Mouse (Mus musculus): ENCODE results near the gene Ppp1r37. TPM values are rescaled to one million over a fixed set of nuclear protein-coding genes. Genes with fewer than 3 reads are reported as not detected.

Gene Ppp1r37
- polyA plus RNA-seq, 1 experiment = 113 TPM

DNA sequence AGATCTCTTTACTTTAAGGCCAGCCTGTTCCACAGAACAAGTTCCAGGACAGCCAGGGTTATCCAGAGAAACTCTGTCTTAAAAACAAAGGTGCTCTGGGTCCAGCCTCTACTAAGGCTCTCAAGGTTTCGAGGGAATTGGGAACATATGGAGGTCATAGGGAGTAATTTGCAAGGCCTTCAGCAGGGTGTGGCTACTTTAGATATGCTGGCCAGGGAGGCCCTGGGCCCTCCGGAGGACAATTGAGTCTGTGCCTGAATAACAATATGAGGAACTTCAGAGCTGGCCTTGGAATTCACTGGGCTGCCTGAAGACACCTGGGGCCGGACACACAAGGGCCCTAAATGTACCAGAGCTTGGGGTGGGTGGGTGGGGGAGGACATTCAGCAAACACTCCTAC is 12.7 kb upstream of the Ppp1r37 start:
- DNase-seq = no peak
- 63% methylated on average over 3 of the region's 3 CpGs for WGBS
- Histone ChIP-seq H3K4me3 (replicated peaks; ENCODE audit: extremely low read depth, low read depth, low read length) (no peak overlapping the region), H3K4me1 (ENCODE audit: control insufficient read depth, insufficient read depth, low read length) (peaks cover 12% of the 10 kb centered on the region)
- no peak for TF ChIP-seq CTCF (IDR thresholded peaks at IDR 0.05; ENCODE audit: insufficient read depth, low read length)
- no peak for TF ChIP-seq POLR2A (IDR thresholded peaks at IDR 0.05; ENCODE audit: borderline replicate concordance, extremely low read depth, low read depth, low read length)

DNA sequence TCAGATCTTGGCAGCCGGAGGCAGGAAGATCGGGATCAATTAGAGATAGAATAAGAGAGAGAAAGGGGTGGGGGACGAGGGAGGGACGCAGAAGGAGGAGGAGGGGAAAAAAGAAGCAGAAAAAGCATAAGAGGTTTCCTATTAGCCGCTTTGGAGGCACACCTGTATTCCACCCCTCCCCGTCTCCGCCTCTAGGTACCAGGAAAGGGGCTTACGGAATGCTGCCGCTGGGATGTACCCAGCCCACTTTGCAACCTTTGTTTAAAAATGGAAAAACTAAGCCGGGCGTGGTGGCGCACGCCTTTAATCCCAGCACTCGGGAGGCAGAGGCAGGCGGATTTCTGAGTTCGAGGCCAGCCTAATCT is 10.9 kb upstream of the Ppp1r37 start:
- WGBS = 15% methylated on average over 16 of the region's 16 CpGs
- H3K4me1 ChIP-seq (ENCODE audit: control insufficient read depth, insufficient read depth, low read length) = peaks cover 12% of the 10 kb centered on the region
- DNase-seq = no peak
- TF ChIP-seq POLR2A (IDR thresholded peaks at IDR 0.05; ENCODE audit: borderline replicate concordance, extremely low read depth, low read depth, low read length) (no peak), CTCF (IDR thresholded peaks at IDR 0.05; ENCODE audit: insufficient read depth, low read length) (no peak)
- peak overlapping the region; percentile 79 for H3K4me3 ChIP-seq (replicated peaks; ENCODE audit: extremely low read depth, low read depth, low read length)

DNA sequence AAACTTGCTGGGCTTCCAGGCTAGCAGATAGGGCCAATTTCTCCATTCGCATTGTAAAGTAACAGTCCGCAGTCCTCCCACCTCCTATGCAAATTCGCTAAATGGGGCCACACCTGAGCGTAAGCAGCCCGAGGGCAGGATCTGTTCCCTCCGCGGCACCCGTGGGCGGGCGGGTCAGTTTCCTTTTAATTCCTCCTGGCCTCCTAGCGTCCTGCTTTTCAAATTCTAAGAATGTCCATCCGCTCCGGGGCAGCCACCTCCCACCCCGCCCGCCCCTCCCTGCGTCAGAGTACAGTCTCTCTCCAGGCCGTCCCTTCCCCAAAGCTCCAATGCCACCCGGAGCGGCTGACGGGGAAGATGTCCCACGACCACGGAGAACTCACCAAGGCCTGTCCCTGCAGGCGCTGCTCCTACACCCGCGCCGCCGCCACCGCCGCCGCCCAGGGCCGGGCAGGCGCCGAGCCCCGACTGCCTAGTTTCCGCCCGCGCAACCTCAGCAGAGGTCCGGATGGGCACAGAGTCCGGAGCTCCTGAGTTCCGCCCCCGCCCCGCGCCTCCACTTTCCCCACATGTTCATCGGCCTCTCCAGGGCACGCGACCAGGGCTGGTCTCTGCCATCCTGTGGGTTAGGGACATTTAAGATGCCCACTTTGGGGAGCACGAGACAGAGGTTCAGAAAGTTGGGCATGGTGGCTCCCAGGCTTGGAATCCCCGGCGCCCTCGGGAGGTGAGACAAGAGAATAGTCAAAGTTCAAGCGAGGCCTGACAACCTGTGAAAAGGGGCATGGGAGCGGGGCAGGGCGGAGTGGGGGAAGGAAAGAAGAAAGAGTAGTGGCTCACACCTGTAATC is 10.3 kb upstream of the Ppp1r37 start:
- TF ChIP-seq POLR2A (IDR thresholded peaks at IDR 0.05; ENCODE audit: borderline replicate concordance, extremely low read depth, low read depth, low read length) = peak; percentile 82
- no peak for TF ChIP-seq CTCF (IDR thresholded peaks at IDR 0.05; ENCODE audit: insufficient read depth, low read length)
- under 1% methylated on average over 52 of the region's 53 CpGs for WGBS
- Histone ChIP-seq H3K4me1 (ENCODE audit: control insufficient read depth, insufficient read depth, low read length) (peaks cover 12% of the 10 kb centered on the region), H3K4me3 (replicated peaks; ENCODE audit: extremely low read depth, low read depth, low read length) (peak overlapping the region; percentile 79)
- DNase-seq = peak; percentile 88

DNA sequence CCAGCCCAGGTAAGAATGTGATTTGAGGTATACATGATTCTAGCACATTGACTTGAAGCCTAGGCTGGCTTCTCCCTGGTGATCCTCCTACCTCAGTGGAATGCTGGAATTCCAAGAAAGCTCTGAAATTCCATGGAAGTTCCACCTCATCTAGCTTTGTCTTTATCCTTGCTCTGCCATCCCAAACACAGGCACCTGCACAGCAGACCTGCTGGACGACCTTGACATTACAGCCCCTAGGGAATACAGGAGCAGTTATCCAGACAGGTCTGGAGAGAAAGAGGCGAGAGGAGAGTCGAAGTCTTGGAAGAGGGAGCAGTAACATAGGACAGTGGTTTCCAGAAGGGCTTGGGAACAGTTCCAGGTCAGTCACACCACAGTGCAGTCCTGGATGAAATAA is 6.8 kb upstream of the Ppp1r37 start:
- WGBS = 82% methylated on average over 3 of the region's 3 CpGs
- Histone ChIP-seq H3K4me1 (ENCODE audit: control insufficient read depth, insufficient read depth, low read length) (peaks cover 8% of the 10 kb centered on the region; the same call in 1 of the 2 replicates), H3K4me3 (replicated peaks; ENCODE audit: extremely low read depth, low read depth, low read length) (no peak overlapping the region)
- DNase-seq = no peak
- TF ChIP-seq CTCF (IDR thresholded peaks at IDR 0.05; ENCODE audit: insufficient read depth, low read length) = no peak
- no peak for TF ChIP-seq POLR2A (IDR thresholded peaks at IDR 0.05; ENCODE audit: borderline replicate concordance, extremely low read depth, low read depth, low read length)

DNA sequence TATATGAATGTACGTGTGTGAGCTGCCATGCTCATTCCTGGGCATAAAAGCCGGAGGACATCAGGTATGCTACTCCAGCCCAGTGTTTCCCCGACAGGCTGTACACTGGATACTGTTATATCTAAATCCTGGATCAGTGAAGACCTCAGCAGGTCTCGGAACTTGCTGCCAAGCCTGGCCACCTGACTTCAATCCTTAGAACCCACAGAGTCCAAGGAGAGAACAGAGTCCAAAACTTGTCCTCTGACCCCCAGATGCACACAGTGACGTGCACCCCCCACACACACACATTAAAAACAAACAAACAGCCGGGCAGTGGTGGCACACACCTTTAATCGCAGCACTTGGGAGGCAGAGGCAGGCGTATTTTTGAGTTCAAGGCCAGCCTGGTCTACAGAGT is 4.5 kb upstream of the Ppp1r37 start:
- no peak for TF ChIP-seq CTCF (IDR thresholded peaks at IDR 0.05; ENCODE audit: insufficient read depth, low read length)
- TF ChIP-seq POLR2A (IDR thresholded peaks at IDR 0.05; ENCODE audit: borderline replicate concordance, extremely low read depth, low read depth, low read length) = no peak
- Histone ChIP-seq H3K4me3 (replicated peaks; ENCODE audit: extremely low read depth, low read depth, low read length) (no peak overlapping the region), H3K4me1 (ENCODE audit: control insufficient read depth, insufficient read depth, low read length) (peaks cover 6% of the 10 kb centered on the region; the same call in 1 of the 2 replicates)
- WGBS = 86% methylated on average over 8 of the region's 8 CpGs
- DNase-seq = no peak

DNA sequence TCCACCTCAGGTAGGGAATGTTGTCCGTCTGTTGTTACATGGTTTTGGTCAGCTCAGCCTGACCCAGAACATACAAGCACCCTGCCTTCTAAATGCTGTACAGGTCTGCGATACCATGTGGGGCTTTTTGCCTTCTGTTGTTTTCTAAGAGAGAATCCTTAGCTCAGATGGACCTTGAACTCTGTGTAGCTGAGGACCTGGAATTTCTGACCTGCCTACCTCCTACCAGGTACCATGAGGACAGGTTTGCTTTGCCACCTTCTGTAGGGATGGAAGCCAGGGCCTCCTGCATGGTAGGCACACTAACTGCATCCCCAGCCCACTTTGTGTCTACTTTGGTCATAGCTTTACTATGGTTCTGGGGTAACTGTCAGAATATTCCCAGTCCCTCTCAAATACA is 2.9 kb upstream of the Ppp1r37 start:
- 92% methylated on average over 2 of the region's 2 CpGs for WGBS
- DNase-seq = no peak
- H3K4me3 ChIP-seq (replicated peaks; ENCODE audit: extremely low read depth, low read depth, low read length) = no peak overlapping the region
- H3K4me1 ChIP-seq (ENCODE audit: control insufficient read depth, insufficient read depth, low read length) = peaks cover 5% of the 10 kb centered on the region; the same call in 1 of the 2 replicates
- TF ChIP-seq CTCF (IDR thresholded peaks at IDR 0.05; ENCODE audit: insufficient read depth, low read length) (no peak), POLR2A (IDR thresholded peaks at IDR 0.05; ENCODE audit: borderline replicate concordance, extremely low read depth, low read depth, low read length) (no peak)

DNA sequence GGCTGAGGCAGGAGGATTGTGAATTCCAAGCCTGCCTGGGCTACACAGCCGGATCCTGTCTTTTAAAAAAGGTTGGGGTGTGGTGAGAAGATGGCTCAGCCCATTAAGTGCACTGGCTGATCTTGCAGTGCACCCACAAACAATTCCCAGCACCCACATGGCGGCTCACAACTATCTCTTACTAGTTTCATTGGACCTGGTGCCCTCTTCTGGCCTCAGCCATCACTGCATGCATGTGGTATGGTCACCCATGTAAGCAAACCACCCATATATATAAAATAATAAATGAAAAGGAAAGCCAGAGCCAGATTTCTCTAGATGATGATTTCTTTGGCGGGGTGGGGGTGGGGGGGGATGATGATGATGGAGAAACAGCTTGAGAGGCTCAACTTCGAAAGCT is 1.6 kb upstream of the Ppp1r37 start:
- TF ChIP-seq POLR2A (IDR thresholded peaks at IDR 0.05; ENCODE audit: borderline replicate concordance, extremely low read depth, low read depth, low read length) (no peak), CTCF (IDR thresholded peaks at IDR 0.05; ENCODE audit: insufficient read depth, low read length) (peak; percentile 23; the same call in 1 of the 2 replicates)
- WGBS = 96% methylated on average over 4 of the region's 4 CpGs

DNA sequence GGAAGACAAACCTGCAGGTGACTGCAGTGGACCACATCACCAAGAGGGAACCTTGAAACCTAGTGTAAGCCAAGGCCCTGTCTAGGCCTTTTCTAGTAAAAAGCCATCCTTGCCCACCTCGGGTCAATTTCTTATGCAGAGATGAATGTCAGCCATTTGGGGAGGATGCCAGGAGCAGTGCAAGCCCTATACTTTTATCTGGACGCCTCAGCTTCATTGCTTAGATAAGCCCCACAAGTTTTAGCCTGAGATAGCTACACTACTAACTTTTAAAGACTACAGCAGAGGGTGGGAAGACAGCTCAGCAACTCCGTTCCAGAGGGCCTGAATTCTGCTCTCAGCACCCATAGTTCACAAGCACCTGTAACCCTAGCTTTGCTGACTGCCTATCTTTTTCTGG is 1.0 kb upstream of the Ppp1r37 start:
- peaks cover 15% of the 10 kb centered on the region for H3K4me1 ChIP-seq (ENCODE audit: control insufficient read depth, insufficient read depth, low read length)
- 81% methylated on average over 3 of the region's 3 CpGs for WGBS
- TF ChIP-seq POLR2A (IDR thresholded peaks at IDR 0.05; ENCODE audit: borderline replicate concordance, extremely low read depth, low read depth, low read length) (no peak), CTCF (IDR thresholded peaks at IDR 0.05; ENCODE audit: insufficient read depth, low read length) (no peak)
- H3K4me3 ChIP-seq (replicated peaks; ENCODE audit: extremely low read depth, low read depth, low read length) = no peak overlapping the region
- DNase-seq = no peak

More for the DNA sequence above, 1.6 kb upstream of the Ppp1r37 start:
- Histone ChIP-seq H3K4me1 (ENCODE audit: control insufficient read depth, insufficient read depth, low read length) (peaks cover 10% of the 10 kb centered on the region), H3K4me3 (replicated peaks; ENCODE audit: extremely low read depth, low read depth, low read length) (no peak overlapping the region)
- DNase-seq = no peak

DNA sequence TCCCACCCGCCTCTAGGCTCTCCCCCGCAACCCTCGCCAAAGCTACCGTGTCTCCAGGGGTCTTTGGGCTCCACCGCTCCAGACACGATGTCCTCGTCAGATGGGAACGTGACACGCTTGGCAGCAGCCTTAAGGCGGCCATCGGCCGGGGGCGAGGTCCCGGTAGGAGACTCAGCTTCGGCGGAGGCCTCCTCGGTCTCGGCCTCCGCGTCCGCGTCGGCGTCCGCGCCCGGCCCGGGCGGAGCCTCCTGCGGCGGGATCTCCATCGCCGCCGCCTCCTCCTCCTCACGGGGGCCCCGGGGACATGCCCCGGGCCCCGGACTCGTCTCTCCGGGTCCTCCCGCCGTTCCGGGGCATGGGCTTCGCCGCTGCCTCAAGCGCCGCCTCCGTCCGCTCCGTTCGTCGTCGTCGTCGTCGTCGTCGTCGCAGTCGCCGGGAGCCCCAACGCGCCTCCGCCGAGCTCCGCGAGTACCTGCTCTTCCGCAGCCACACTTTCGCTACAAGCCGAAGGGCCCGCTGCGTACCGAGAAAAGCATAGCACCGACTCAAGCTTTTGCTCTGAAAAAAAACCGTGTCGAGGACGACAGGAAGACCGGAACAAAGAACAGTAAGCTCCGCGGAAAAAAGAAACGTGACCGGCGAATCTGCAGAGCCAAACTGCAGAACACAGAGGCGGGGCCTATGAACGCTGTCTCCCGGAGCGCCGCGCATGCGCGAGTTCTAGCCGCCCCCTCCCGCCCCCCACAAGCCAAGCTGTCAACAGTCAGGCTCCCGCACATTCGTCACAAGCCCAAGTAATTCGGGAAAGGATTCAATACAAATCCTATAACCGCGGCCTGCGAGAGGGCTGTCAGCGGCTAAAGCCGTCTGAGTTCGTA is 872 bp downstream of the Ppp1r37 start:
- TF ChIP-seq POLR2A (IDR thresholded peaks at IDR 0.05; ENCODE audit: borderline replicate concordance, extremely low read depth, low read depth, low read length) (peak; percentile 58), CTCF (IDR thresholded peaks at IDR 0.05; ENCODE audit: insufficient read depth, low read length) (no peak)
- DNase-seq = peak; percentile 91
- peaks cover 22% of the 10 kb centered on the region for H3K4me1 ChIP-seq (ENCODE audit: control insufficient read depth, insufficient read depth, low read length)
- H3K4me3 ChIP-seq (replicated peaks; ENCODE audit: extremely low read depth, low read depth, low read length) = peak overlapping the region; percentile 75
- under 1% methylated on average over 101 of the region's 102 CpGs for WGBS

Data from lung, adult 2 months (tissue).